Mouse (Mus musculus) lung, postnatal 0 days (tissue): ENCODE measurements around the gene Dgki.

Source experiments
- CTCF ChIP-seq: IDR thresholded peaks from 2 replicates; pipeline ENCODE4 v1.5.1; 2016; ENCODE audit warnings: antibody characterized with exemption, mild to moderate bottlenecking
- EP300 ChIP-seq: IDR thresholded peaks from 2 replicates; pipeline ENCODE4 v1.6.1; 2016; ENCODE audit warnings: antibody characterized with exemption, mild to moderate bottlenecking, control low read depth

DNA sequence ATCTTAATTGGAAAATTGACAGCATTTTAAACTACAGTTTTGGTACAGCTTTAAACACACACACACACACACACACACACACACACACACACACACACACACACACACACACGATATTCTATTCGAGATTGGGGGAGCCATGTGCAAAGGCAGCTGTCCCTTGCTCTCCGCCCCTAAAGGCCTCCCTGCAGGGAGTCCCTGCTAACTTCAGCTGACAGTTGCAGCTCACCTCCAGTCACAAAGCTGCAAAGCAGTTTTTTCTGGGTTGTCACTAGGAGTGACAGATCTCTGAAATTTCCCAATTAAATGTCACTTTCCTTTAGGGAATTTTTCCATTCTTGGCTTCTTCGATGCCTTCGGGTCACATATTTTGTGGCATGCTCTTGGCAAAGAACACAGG is 489.5 kb downstream of the Dgki start:
- no peak for TF ChIP-seq EP300
- no peak for TF ChIP-seq CTCF
